Mouse (Mus musculus): ENCODE data around the gene Cdyl2. TPM values are rescaled to one million over a fixed set of nuclear protein-coding genes. Genes with fewer than 3 reads are reported as not detected.

Cdyl2 gene
- 1.6 and 1.8 TPM in 2 replicates for polyA plus RNA-seq (2015; fragmentation: Nextera tagmentation; extraction: Ambion mirVana)

DNA sequence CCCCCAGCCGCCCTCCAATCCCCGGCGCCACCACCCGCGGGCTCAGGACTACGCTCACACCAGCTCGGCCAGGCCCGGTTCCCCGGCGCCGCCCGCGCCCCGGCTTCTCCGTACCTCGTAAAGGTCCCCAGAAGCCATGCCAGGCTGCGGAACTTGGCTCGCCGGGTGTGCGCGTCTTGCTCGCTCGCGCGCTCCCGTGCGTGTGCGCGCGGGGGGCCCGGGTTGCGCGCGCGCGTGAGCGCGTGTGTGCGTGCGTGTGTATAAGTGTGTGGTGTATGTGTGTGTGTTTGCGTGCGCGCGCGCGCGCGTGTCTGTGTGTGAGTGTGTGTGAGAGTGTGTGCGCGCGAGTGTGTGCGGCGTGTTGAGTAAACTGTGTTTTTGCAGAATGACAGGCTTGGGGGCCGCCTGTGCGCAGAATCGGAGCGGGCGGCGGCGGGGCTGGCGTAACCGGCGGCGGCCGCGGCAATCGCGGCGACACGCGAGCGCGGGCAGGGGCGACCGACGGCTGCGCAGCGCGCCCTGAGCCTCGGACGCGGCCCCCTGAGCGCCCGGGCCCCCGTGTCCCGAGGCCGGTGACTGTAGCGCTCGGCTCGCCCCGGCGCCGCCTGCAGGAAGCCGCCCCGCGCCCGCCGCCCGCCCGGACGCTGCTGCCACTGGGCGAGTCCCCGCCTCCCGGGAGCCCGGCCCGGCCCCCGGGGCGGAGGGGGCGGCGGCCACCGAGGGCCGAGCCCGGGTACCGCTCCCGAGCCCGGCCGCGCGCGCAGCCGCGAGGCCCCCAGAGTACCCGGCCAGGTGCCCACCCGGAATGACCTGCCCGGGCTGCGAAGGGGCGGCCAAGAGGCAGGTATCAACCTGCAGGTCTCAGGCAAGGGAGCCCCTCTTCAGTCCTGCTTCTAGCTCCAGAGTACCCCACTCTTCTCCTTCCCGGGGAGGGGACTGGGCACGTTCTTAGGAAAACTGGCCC is at the start of gene Cdyl2:
Cdyl2 (minus strand) TSS at position 308 of the 964 bp plus-strand sequence.
- peaks cover 11% of the 10 kb centered on the region for H3K27me3 ChIP-seq (ENCODE audit: control insufficient read depth, insufficient read depth, low read depth, low read length)
- H3K4me2 ChIP-seq (ENCODE audit: low read depth, low read length), result peak within 1 kb of the TSS; percentile 69
- peak; percentile 83 for ATAC-seq (ENCODE audit: low read depth)
- no peaks in the 10 kb centered on the region for H3K36me3 ChIP-seq (ENCODE audit: control insufficient read depth, insufficient read depth)
- peak within 1 kb of the TSS; percentile 65 for H3K4me3 ChIP-seq (ENCODE audit: low read depth, low read length)
- no peaks in the 10 kb centered on the region for H3K9me3 ChIP-seq (replicated peaks; ENCODE audit: control insufficient read depth, low read length)
- H3K4me1 ChIP-seq (ENCODE audit: control insufficient read depth, low read depth, low read length), result peaks cover 11% of the 10 kb centered on the region
- peak within 1 kb of the TSS; percentile 62 for H3K27ac ChIP-seq (ENCODE audit: low read length)
- under 1% methylated on average over 88 of the region's 129 CpGs for WGBS (ENCODE audit: insufficient replicate concordance)
- peak within 1 kb of the TSS; percentile 60 for H3K9ac ChIP-seq (ENCODE audit: low read depth, low read length)

DNA sequence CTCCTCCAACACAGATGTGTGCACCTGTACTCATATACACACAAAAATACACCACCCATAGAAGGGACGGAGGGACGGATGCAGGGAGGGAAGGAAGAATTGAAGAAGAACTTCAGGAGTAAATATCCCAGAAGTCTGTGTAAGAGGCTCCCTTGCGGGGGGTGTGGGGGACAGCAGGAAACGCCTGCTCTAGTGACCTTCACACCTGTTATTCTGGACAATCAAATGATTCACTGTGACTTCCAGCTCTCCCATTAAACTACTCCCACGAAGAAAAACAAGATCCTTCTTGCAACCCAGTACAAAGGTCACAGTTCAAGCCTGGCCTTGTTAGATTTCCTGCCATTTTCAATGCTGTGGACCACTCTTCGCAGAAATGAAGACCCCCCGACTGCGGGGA is 47.8 kb upstream of the Cdyl2 start:
- no peaks in the 10 kb centered on the region for H3K9me3 ChIP-seq (replicated peaks; ENCODE audit: control insufficient read depth, low read length)
- 64% methylated on average over 8 of the region's 8 CpGs for WGBS (ENCODE audit: insufficient replicate concordance)
- no peak overlapping the region for H3K4me3 ChIP-seq (ENCODE audit: low read depth, low read length)
- ATAC-seq (ENCODE audit: low read depth), result no peak
- no peaks in the 10 kb centered on the region for H3K36me3 ChIP-seq (ENCODE audit: control insufficient read depth, insufficient read depth)
- H3K27ac ChIP-seq (ENCODE audit: low read length), result no peak overlapping the region
- no peak overlapping the region for H3K9ac ChIP-seq (ENCODE audit: low read depth, low read length)
- no peaks in the 10 kb centered on the region for H3K27me3 ChIP-seq (ENCODE audit: control insufficient read depth, insufficient read depth, low read depth, low read length)
- no peaks in the 10 kb centered on the region for H3K4me1 ChIP-seq (ENCODE audit: control insufficient read depth, low read depth, low read length)
- H3K4me2 ChIP-seq (ENCODE audit: low read depth, low read length), result no peak overlapping the region

DNA sequence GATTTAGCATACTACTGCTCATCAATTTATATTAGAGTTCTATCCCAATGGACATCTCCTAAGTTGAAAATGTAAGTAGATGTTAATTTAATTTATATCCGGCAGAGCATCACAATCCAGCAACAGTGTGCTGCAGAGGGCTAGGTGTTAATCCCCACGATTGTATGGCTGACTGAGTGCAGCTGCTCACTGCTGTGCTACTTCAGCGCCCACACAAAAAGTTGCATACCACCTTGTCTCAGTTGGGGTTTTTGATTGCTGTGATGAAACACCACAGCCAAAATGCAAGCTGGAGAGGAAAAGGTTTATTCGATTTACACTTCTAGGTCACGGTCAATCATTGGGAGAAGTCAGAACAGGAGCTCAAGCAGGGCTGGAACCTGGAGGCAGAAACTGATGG is 41.4 kb upstream of the Cdyl2 start:
- H3K9ac ChIP-seq (ENCODE audit: low read depth, low read length), result no peak overlapping the region
- H3K4me3 ChIP-seq (ENCODE audit: low read depth, low read length), result no peak overlapping the region
- H3K4me2 ChIP-seq (ENCODE audit: low read depth, low read length), result no peak overlapping the region
- 66% methylated on average over 5 of the region's 5 CpGs for WGBS (ENCODE audit: insufficient replicate concordance)
- no peaks in the 10 kb centered on the region for H3K27me3 ChIP-seq (ENCODE audit: control insufficient read depth, insufficient read depth, low read depth, low read length)
- no peaks in the 10 kb centered on the region for H3K9me3 ChIP-seq (replicated peaks; ENCODE audit: control insufficient read depth, low read length)
- H3K36me3 ChIP-seq (ENCODE audit: control insufficient read depth, insufficient read depth), result no peaks in the 10 kb centered on the region
- ATAC-seq (ENCODE audit: low read depth), result no peak
- H3K27ac ChIP-seq (ENCODE audit: low read length), result no peak overlapping the region
- no peaks in the 10 kb centered on the region for H3K4me1 ChIP-seq (ENCODE audit: control insufficient read depth, low read depth, low read length)

DNA sequence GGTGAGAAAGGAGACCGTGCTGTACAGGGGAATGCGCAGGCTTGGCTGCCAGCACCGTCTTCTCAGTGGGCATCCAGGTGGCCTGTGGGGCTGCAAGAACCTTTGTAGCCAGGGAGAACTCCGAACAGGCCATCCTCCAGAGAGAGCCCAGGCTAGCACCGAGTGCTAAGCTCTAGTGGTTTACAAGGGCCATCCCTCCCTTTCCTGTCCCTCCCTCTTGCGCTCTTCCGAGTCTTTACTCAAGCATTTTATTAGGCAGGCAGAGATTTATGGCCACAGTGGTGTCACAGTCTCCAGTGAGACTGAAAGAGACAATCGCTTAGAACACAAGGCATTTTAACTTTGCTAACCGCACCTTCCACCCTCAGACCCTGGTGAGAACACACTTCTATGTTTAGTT is 39.9 kb upstream of the Cdyl2 start:
- H3K4me2 ChIP-seq (ENCODE audit: low read depth, low read length), result no peak overlapping the region
- no peak overlapping the region for H3K27ac ChIP-seq (ENCODE audit: low read length)
- WGBS (ENCODE audit: insufficient replicate concordance), result 44% methylated on average over 9 of the region's 9 CpGs
- H3K27me3 ChIP-seq (ENCODE audit: control insufficient read depth, insufficient read depth, low read depth, low read length), result no peaks in the 10 kb centered on the region
- no peaks in the 10 kb centered on the region for H3K4me1 ChIP-seq (ENCODE audit: control insufficient read depth, low read depth, low read length)
- H3K9me3 ChIP-seq (replicated peaks; ENCODE audit: control insufficient read depth, low read length), result no peaks in the 10 kb centered on the region
- no peak for ATAC-seq (ENCODE audit: low read depth)
- H3K9ac ChIP-seq (ENCODE audit: low read depth, low read length), result no peak overlapping the region
- H3K36me3 ChIP-seq (ENCODE audit: control insufficient read depth, insufficient read depth), result no peaks in the 10 kb centered on the region
- H3K4me3 ChIP-seq (ENCODE audit: low read depth, low read length), result no peak overlapping the region

DNA sequence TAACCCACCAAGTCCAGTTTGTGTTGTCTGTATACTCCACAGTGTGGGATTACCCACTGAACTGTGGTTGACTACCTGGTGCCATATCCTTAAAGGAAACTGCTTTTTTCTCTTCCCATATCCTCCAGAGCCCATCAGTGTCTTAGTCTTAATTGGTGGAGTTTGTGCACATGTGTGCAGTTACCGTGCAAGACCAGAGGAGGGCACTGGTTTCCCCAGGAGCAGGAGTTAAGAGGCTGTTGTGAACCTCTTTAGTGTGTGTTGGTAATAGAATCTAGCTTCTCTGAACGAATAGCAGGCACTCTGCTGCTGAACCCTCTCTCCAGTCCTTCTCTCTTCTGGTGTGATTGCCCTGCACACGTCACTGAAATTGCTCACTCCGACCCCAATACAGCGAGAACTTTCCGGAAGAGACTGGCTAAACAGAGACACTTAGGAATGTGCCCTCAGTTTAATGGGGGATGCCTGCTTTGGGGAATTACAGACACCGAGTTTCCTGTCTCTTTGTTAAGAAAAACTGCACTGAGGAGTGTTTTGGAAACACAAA is 39.1 kb upstream of the Cdyl2 start:
- WGBS (ENCODE audit: insufficient replicate concordance), result 34% methylated on average over 7 of the region's 7 CpGs
- H3K36me3 ChIP-seq (ENCODE audit: control insufficient read depth, insufficient read depth), result no peaks in the 10 kb centered on the region
- no peaks in the 10 kb centered on the region for H3K4me1 ChIP-seq (ENCODE audit: control insufficient read depth, low read depth, low read length)
- H3K4me3 ChIP-seq (ENCODE audit: low read depth, low read length), result no peak overlapping the region
- no peaks in the 10 kb centered on the region for H3K9me3 ChIP-seq (replicated peaks; ENCODE audit: control insufficient read depth, low read length)
- no peak for ATAC-seq (ENCODE audit: low read depth)
- no peak overlapping the region for H3K9ac ChIP-seq (ENCODE audit: low read depth, low read length)
- no peaks in the 10 kb centered on the region for H3K27me3 ChIP-seq (ENCODE audit: control insufficient read depth, insufficient read depth, low read depth, low read length)
- no peak overlapping the region for H3K4me2 ChIP-seq (ENCODE audit: low read depth, low read length)
- no peak overlapping the region for H3K27ac ChIP-seq (ENCODE audit: low read length)

DNA sequence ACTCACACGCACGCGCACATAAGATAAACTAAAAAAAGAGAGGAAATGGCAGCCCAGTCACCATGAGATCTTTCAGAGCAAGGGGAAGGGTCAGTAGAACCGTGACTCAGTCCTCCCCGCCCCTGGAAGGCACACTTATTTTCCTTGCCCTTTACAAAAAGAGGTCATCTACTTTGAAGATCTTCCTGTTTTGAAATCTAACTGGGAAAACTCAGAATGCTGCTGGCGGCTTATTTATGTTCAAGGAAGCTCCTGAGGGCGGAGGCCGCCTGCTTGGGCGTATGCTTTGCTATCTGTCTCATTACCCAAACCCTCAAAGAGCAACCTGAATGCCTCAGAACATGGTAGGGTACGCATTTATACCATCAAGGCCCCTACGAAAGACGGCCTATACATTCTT is 38.0 kb upstream of the Cdyl2 start:
- H3K36me3 ChIP-seq (ENCODE audit: control insufficient read depth, insufficient read depth), result no peaks in the 10 kb centered on the region
- H3K4me3 ChIP-seq (ENCODE audit: low read depth, low read length), result no peak overlapping the region
- no peaks in the 10 kb centered on the region for H3K27me3 ChIP-seq (ENCODE audit: control insufficient read depth, insufficient read depth, low read depth, low read length)
- H3K9me3 ChIP-seq (replicated peaks; ENCODE audit: control insufficient read depth, low read length), result no peaks in the 10 kb centered on the region
- H3K4me1 ChIP-seq (ENCODE audit: control insufficient read depth, low read depth, low read length), result no peaks in the 10 kb centered on the region
- 59% methylated on average over 12 of the region's 12 CpGs for WGBS (ENCODE audit: insufficient replicate concordance)
- no peak for ATAC-seq (ENCODE audit: low read depth)
- H3K4me2 ChIP-seq (ENCODE audit: low read depth, low read length), result no peak overlapping the region
- H3K27ac ChIP-seq (ENCODE audit: low read length), result no peak overlapping the region
- no peak overlapping the region for H3K9ac ChIP-seq (ENCODE audit: low read depth, low read length)

DNA sequence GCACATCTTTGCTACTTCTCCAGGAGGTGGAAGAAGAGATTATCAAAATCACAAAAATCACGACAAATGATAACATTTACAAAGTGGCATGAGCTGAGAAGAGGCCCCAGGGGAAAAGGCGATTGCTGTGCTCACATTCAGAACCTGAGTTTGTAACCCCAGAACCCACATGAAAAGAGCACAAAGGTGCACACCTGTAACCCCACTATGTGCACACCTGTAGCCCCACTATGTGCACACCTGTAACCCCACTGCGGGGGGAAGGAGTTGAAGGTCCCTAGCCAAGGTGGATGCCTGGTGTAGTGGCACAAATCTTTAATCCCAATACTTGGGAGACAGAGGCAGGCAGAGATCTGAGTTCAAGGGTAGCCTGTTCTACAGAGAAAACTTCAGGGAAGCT is 23.4 kb upstream of the Cdyl2 start:
- ATAC-seq (ENCODE audit: low read depth), result no peak

DNA sequence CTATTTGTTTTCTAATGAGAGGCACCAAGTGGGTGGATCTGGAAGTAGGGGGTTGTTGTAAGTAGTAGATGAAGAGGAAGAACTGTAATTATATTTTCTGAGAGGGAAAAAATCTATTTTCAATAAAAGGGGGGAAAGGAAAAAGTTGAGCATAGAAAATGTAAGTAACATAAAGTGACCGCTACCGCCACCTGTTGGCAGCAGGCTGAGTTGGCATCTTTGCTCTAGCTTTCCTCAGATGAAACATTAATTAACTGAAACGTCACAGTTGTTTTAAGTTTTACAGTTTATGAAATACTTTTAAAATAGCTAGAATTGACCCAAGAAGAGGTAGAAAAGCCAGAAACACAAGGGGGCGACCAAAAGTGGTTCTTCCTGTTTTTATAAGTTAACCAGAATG is 22.8 kb upstream of the Cdyl2 start:
- H3K27ac ChIP-seq (ENCODE audit: low read length), result no peak overlapping the region
- H3K4me3 ChIP-seq (ENCODE audit: low read depth, low read length), result no peak overlapping the region
- no peaks in the 10 kb centered on the region for H3K4me1 ChIP-seq (ENCODE audit: control insufficient read depth, low read depth, low read length)
- ATAC-seq (ENCODE audit: low read depth), result no peak
- H3K36me3 ChIP-seq (ENCODE audit: control insufficient read depth, insufficient read depth), result no peaks in the 10 kb centered on the region
- no peak overlapping the region for H3K4me2 ChIP-seq (ENCODE audit: low read depth, low read length)
- WGBS (ENCODE audit: insufficient replicate concordance), result 5% methylated on average over 4 of the region's 4 CpGs
- H3K9me3 ChIP-seq (replicated peaks; ENCODE audit: control insufficient read depth, low read length), result no peaks in the 10 kb centered on the region
- no peaks in the 10 kb centered on the region for H3K27me3 ChIP-seq (ENCODE audit: control insufficient read depth, insufficient read depth, low read depth, low read length)
- no peak overlapping the region for H3K9ac ChIP-seq (ENCODE audit: low read depth, low read length)

More for the DNA sequence above, 23.4 kb upstream of the Cdyl2 start:
- Histone ChIP-seq H3K27me3 (ENCODE audit: control insufficient read depth, insufficient read depth, low read depth, low read length) (no peaks in the 10 kb centered on the region), H3K9me3 (replicated peaks; ENCODE audit: control insufficient read depth, low read length) (no peaks in the 10 kb centered on the region), H3K9ac (ENCODE audit: low read depth, low read length) (no peak overlapping the region), H3K36me3 (ENCODE audit: control insufficient read depth, insufficient read depth) (no peaks in the 10 kb centered on the region), H3K4me1 (ENCODE audit: control insufficient read depth, low read depth, low read length) (no peaks in the 10 kb centered on the region), H3K4me3 (ENCODE audit: low read depth, low read length) (no peak overlapping the region), H3K27ac (ENCODE audit: low read length) (no peak overlapping the region), H3K4me2 (ENCODE audit: low read depth, low read length) (no peak overlapping the region)
- WGBS (ENCODE audit: insufficient replicate concordance), result 41% methylated on average over 3 of the region's 3 CpGs

DNA sequence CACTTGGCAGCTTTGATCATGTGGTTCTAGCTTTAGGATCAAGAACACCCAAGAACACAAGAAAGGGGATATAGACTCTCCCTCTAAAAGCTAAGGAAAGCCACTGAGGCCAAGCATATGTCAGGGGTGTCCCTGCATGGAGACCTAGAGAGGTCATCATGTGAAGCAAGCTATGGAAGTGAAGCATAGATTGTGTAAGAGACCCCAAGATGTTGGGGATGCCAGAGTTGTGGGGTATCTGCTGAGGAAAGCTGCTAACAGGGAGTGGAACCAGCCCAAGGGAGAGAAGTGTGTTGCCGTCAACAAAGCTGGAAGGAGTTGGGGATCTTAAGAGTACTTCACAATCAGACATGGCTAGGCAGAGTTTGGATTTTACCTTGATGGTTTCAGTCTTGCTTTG is 7.9 kb upstream of the Cdyl2 start:
- WGBS (ENCODE audit: insufficient replicate concordance), result 67% methylated on average over 1 of the region's 1 CpGs
- Histone ChIP-seq H3K4me1 (ENCODE audit: control insufficient read depth, low read depth, low read length) (no peaks in the 10 kb centered on the region), H3K27me3 (ENCODE audit: control insufficient read depth, insufficient read depth, low read depth, low read length) (no peaks in the 10 kb centered on the region), H3K9me3 (replicated peaks; ENCODE audit: control insufficient read depth, low read length) (no peaks in the 10 kb centered on the region), H3K36me3 (ENCODE audit: control insufficient read depth, insufficient read depth) (no peaks in the 10 kb centered on the region), H3K27ac (ENCODE audit: low read length) (no peak overlapping the region), H3K4me3 (ENCODE audit: low read depth, low read length) (no peak overlapping the region), H3K4me2 (ENCODE audit: low read depth, low read length) (no peak overlapping the region), H3K9ac (ENCODE audit: low read depth, low read length) (no peak overlapping the region)
- ATAC-seq (ENCODE audit: low read depth), result no peak

Data from liver, embryonic 16.5 days (tissue).